Mouse (Mus musculus) Patski (cell line): ENCODE results near the gene Trp53tg5. TPM values are rescaled to one million over a fixed set of nuclear protein-coding genes. Genes with fewer than 3 reads are reported as not detected.

Experiments used
- ATAC-seq: fragments of 100-300 bp; one replicate; pipeline ENCODE4 v1.8.0; 2021
- CTCF ChIA-PET: fragments of 350-600 bp; sonication (Branson Sonifier 250); formaldehyde crosslinking; loops from one replicate; lab custom pipeline; 2022; ENCODE audit warnings: inconsistent platforms; lab: Charles Lee
- POLR2A ChIA-PET: fragments of 350-600 bp; sonication (Branson Sonifier 250); formaldehyde crosslinking; loops from one replicate; lab custom pipeline; 2022; ENCODE audit warnings: antibody characterized with exemption, inconsistent platforms; lab: Charles Lee
- DNase-seq: peaks from one replicate; pipeline ENCODE4 v3.0.0-alpha.2; 2011; ENCODE audit warnings: low read depth, low spot score
- H3K27me3 ChIP-seq: fragments of 371-371 bp; one replicate; pipeline ENCODE4 v1.5.1; 2021
- CTCF ChIP-seq: fragments of 100-300 bp; IDR thresholded peaks from one replicate; pipeline ENCODE4 v1.5.1; 2021
- in situ Hi-C: fragments of 300-500 bp; cut with MboI; formaldehyde crosslinking; loops from 3 replicates; pipeline ENCODE4 v1.11.1; 2018; ENCODE audit warnings: low pct_unique_long_range_greater_than_20kb, mixed read lengths
- polyA plus RNA-seq: library from polyadenylated mRNA; unstranded; gene quantifications from one replicate; pipeline ENCODE4 v1.2.3, GENCODE M21; 2021

The Trp53tg5 gene
- polyA plus RNA-seq, 1 experiment from 2014 or later: 0.39 TPM

DNA sequence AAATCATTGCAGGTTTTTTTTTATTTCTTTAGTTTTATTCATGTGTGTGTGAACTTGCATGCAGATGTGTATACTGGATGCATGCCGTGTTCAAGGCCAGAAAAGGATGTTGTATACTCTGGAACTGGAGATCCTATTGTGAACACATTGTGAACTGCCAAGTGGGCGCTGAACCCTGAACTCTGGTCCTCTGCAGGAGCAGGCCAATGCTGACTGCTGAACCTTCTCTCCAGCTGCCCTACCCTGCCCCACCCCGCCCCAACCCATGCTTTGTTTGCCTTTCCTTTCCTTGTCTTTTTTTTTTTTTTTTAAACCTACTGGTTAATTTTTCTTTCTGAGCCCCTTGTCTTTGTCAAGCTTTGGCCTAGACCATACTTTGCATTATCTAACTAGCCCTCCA, 41.4 kb upstream of the Trp53tg5 start:
- no peak for TF ChIP-seq CTCF
- ATAC-seq (no peak), DNase-seq (no peak)
- ChIA-PET CTCF (interaction anchor here (0.9 kb wide), 1 partner anchor 24 kb away, joined by 5 read pairs; no protein-coding TSS in a partner anchor), POLR2A (no interaction called here)
- in situ Hi-C loops: loop anchor here (5.0 kb wide), 2 partner anchors 53 to 98 kb away; partner anchors contain the start of gene Gm20458
- no peaks in the 10 kb centered on the region for H3K27me3 ChIP-seq

DNA sequence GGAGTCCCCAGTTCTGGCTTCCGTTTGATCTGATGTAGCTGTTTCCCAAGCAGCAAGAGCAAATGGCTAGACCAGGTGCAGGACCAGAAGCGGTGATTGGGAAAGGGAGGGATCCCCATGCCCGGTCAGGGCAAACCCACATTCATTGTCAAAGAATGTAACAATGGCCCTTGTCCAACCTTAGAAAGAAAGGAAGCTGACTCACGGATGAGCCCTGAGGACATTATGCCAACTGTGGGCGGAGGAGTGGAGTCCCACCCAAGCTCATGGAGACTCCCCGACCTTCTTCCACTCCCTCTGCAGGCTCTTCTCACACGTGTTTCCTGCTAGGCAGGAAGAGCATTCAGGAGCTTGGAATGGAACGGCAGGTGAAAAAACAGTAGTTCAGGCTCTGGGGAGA, 39.9 kb upstream of the Trp53tg5 start:
- TF ChIP-seq CTCF: no peak
- ATAC-seq: peak; percentile 12
- DNase-seq: peak; percentile 65
- ChIA-PET CTCF (interaction anchor here (0.8 kb wide), 1 partner anchor 18 kb away, joined by 3 read pairs; no protein-coding TSS in a partner anchor), POLR2A (interaction anchor here (0.8 to 2.0 kb wide), 4 partner anchors 12 to 19 kb away, joined by 3 to 8 read pairs (median 4); partner anchors contain the start of gene Pigt)
- in situ Hi-C loops: no loop called here
- H3K27me3 ChIP-seq: no peaks in the 10 kb centered on the region

DNA sequence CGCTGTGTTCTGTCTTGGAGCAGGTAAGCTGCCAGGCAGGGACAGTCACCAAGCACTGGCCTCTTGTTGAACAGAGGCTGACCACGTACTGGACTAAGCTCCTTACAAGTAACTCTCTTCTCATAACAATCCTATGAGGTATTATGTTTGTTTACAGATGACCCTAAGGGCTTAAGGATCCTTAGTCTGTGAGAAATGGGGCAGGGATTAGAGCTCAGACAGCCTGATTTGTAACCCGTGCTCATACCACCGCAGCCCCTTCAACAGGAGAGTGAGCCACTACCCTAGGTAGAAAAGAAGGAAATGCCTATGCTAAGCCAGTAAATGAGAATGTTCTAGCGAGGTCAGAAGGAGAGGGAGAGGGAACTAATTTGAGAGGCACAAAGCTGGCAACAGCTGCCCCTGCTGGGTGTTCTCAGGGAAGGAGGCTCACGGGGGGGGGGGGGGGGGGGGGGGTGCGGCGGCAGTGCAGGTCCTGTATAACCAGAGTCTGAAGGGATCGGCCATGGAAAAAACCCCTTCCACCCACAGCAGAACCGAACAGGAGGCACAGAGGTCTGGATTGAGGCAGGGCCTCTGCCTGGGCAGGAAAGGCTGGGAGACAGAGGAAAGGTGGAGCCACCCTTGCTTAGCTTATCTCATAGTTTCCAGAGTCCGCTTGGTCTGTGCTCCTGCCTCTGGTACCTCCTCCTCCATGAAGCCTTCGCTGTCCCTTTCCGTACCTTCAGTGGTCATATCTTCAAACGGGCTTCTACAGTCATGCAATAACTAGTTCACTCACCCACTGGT, 38.8 kb upstream of the Trp53tg5 start:
- ATAC-seq (peak; percentile 58), DNase-seq (no peak)
- CTCF ChIA-PET: interaction anchor here (1.0 kb wide), 1 partner anchor 15 kb away, joined by 3 read pairs; the partner anchor contains the start of gene Pigt
- POLR2A ChIA-PET: interaction anchor here (0.5 to 2.0 kb wide), 5 partner anchors 11 to 160 kb away, joined by 3 to 8 read pairs (median 4); partner anchors contain the start of gene Pigt
- no peaks in the 10 kb centered on the region for H3K27me3 ChIP-seq
- no peak for TF ChIP-seq CTCF
- in situ Hi-C loops: no loop called here

DNA sequence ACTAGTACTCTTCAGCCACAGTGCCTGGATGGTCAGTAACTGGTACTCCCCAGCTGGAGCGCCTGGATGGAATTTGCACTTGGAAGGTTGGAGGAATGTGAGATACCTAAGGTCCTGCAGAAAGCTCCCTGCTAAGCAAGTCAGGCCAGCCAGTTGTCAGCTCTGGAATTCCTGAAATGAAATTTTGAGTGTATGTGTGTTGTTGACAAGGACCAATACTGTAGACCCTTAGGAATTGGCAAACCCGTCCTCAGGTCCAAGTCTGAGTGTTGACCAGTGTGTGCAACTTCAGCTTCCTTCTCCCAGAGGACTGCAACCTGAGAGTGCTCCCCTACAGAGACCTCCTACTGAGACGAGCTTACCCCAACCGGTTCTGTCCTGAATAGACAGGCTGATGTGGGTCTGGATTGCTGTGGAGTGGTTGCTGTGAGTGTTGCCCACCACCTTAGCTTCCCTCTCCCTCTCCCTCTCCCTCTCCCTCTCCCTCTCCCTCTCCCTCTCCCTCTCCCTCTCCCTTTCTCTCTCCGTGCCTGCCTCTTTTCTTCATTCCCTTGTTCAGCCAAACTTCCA, 37.2 kb upstream of the Trp53tg5 start:
- no peak for DNase-seq
- ChIA-PET CTCF (interaction anchor here (0.9 to 2.3 kb wide), 3 partner anchors 10 to 21 kb away, joined by 3 to 7 read pairs (median 4); no protein-coding TSS in a partner anchor), POLR2A (interaction anchor here (0.6 to 1.3 kb wide), 4 partner anchors 10 to 72 kb away, joined by 3 to 5 read pairs (median 4); partner anchors contain the start of gene Dbndd2)
- in situ Hi-C loops: no loop called here
- no peak for TF ChIP-seq CTCF
- H3K27me3 ChIP-seq: no peaks in the 10 kb centered on the region
- no peak for ATAC-seq

DNA sequence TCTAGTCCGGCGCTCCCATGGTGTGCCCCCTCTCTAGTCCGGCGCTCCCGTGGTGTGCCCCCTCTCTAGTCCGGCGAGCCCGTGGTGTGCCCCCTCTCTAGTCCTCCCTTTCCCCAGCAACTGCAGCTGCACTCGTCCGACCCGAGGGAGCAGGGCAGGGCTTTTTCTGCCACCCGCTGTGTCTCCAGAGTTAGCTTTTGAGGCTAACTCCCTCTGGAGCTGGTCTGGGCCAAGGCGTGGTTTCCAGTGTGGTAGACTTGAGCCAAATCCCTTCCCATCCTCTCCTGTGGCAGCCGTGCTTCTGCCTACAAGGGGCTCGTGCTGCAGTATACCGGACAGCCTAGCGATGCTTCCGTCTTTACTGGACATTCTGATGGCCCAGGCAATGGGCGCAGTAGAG, 34.3 kb upstream of the Trp53tg5 start:
- ATAC-seq: no peak
- POLR2A ChIA-PET: no interaction called here
- in situ Hi-C loops: no loop called here
- no peak for DNase-seq
- no peak for TF ChIP-seq CTCF
- no peaks in the 10 kb centered on the region for H3K27me3 ChIP-seq
- CTCF ChIA-PET: interaction anchor here (1.3 kb wide), 1 partner anchor 37 kb away, joined by 3 read pairs; no protein-coding TSS in a partner anchor

DNA sequence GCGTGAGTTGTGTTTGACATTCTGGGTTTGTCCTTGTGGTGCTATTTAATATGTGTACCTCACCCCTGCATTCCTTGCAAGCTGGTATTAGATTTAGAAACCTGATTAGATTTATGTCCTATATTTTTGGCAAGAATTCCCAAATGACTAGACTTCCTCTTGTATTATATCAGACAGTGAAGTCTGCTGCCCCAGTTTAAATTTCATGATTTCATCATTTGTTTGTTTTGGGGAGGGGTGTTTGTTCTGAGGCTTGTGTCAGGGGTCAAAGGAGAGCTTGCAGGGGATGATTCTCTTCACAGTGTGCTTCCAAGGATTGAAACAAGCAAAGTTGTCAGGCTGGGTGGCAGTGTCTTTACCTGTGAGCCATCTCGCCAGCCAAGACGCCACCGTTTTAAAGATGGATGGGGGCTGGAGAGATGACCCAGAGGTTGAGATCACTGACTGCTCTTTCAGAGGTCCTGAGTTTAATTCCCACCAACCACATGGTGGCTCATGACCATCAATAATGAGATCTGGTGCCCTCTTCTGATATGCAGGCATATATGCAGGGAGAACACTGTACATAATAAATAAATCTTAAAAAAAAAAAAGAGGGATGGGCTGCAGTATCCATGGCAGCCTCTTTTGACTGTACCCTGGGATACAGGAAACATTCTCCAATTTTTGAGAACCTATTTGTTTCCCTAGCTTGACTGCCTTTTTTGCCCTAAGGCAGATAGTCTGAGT, 32.3 kb upstream of the Trp53tg5 start:
- no peak for TF ChIP-seq CTCF
- ATAC-seq: no peak
- in situ Hi-C loops: no loop called here
- DNase-seq: no peak
- ChIA-PET CTCF (interaction anchor here (1.0 to 1.6 kb wide), 6 partner anchors 14 to 42 kb away, joined by 3 to 4 read pairs (median 3); no protein-coding TSS in a partner anchor), POLR2A (no interaction called here)
- no peaks in the 10 kb centered on the region for H3K27me3 ChIP-seq

DNA sequence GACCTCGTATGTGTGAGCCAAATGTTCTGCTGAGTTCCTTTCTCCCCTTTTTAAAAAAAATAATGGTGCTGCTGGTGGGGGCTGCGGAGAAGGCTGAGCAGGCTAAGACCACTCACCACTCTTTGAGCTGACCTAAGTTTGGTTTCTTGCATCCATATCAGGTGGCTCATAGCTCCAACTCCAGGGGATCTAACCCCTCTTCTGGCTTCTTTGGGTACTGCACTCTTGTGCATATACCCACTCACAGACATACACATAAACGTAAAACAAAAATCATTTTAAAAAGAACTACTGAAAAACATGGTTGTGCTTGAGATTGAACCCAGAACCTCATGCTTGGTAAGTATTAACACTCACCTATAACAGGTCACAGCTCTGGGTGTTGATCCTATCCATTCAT, 31.4 kb upstream of the Trp53tg5 start:
- in situ Hi-C loops: no loop called here
- H3K27me3 ChIP-seq: no peaks in the 10 kb centered on the region
- CTCF ChIA-PET: interaction anchor here (1.2 to 1.6 kb wide), 4 partner anchors 11 to 38 kb away, joined by 3 read pairs; no protein-coding TSS in a partner anchor
- ATAC-seq (no peak), DNase-seq (no peak)
- no peak for TF ChIP-seq CTCF
- POLR2A ChIA-PET: no interaction called here

DNA sequence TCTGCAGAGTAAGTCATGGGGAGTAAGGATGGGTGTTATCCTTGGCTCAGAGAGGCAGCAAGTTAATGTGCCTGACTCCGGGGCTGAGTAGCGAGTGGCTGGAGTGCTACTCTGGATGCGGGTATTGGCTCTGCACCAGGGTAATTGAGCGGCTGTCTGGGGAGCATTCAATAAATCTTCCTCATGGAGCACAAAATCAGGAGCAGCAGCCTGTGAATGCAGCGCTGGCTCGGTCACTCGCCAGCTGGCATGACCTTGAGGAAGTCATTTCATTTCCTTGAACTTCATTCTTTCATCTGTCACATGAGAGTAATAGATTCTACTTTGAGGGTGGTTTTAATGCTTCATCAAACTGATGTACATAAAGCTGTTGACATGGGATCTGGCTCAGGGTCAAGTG, 27.0 kb upstream of the Trp53tg5 start:
- no peaks in the 10 kb centered on the region for H3K27me3 ChIP-seq
- DNase-seq (peak; percentile 82), ATAC-seq (peak; percentile 82)
- POLR2A ChIA-PET: interaction anchor here (0.9 to 2.7 kb wide), 5 partner anchors 10 to 77 kb away, joined by 3 to 10 read pairs (median 5); partner anchors contain the start of gene Dbndd2
- in situ Hi-C loops: no loop called here
- CTCF ChIA-PET: interaction anchor here (1.0 to 1.8 kb wide), 2 partner anchors 9 to 18 kb away, joined by 5 to 7 read pairs; no protein-coding TSS in a partner anchor
- TF ChIP-seq CTCF: no peak

DNA sequence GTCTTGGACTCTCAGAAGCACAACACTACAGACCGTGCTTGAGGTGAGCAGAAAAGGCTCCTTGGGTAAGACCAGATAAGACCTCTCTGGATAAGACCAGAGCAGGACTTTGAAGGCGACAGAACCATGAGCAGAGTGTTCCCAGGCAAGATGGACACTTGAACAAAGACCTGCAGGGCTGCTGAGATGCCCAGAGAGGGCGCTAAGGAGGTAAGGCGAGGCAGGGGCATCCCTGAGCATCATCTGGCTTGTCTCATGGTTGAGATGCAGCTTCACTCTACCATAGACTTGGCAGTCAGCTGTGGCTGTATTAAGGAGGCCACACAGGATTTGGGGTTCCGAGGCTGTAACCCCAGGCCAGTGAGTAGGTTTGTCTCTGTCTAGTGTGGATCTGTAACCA, 25.8 kb upstream of the Trp53tg5 start:
- TF ChIP-seq CTCF: no peak
- ChIA-PET POLR2A (interaction anchor here (0.8 to 1.6 kb wide), 4 partner anchors 14 to 67 kb away, joined by 3 to 7 read pairs (median 4); no protein-coding TSS in a partner anchor), CTCF (interaction anchor here (1.9 kb wide), 1 partner anchor 13 kb away, joined by 5 read pairs; the partner anchor contains the start of gene Dbndd2)
- no peaks in the 10 kb centered on the region for H3K27me3 ChIP-seq
- DNase-seq: no peak
- in situ Hi-C loops: no loop called here
- ATAC-seq: no peak
